Mouse (Mus musculus) retina, adult 2 months (tissue): ENCODE measurements around the gene Ap2a2.
"Not testable (repeated sequence)": the region's sequence is repeated elsewhere in the genome, so short reads cannot be mapped to it uniquely, and the experiment has no call there.

ENCODE experiments used
- DNase-seq: peaks from one replicate; pipeline ENCODE4 v3.0.0-alpha.2; 2012; ENCODE audit warnings: low read depth, low spot score

Ap2a2 gene

GRCm38 (mm10) chr7:141661481-141661880 lies 99.5 kb downstream of the Ap2a2 start:
- DNase-seq: no peak

GRCm38 (mm10) chr7:141662223-141662622 lies 100.2 kb downstream of the Ap2a2 start:
- DNase-seq: no peak

GRCm38 (mm10) chr7:141666190-141666589 lies 104.2 kb downstream of the Ap2a2 start:
- DNase-seq: peak; percentile 37

- DNase-seq: not testable (repeated sequence)
Measured at GRCm38 (mm10) chr7:141669097-141669496, 107.1 kb downstream of the Ap2a2 start.

- DNase-seq: peak; percentile 23
Measured at GRCm38 (mm10) chr7:141670999-141671398, 109.0 kb downstream of the Ap2a2 start.

GRCm38 (mm10) chr7:141671626-141672291 lies 109.8 kb downstream of the Ap2a2 start:
- no peak for DNase-seq

- DNase-seq: no peak
Measured at GRCm38 (mm10) chr7:141678922-141679321, 116.9 kb downstream of the Ap2a2 start.
